Comparison of ENCODE assay signal across 29 mouse cellular contexts in genomic region chr9:103608161-103609058, GRCm38 (mm10).
A peak's percentile ranks its signal among the peaks of the same experiment; 100 is the strongest.
DNase-seq lines count a peak whose midpoint lies in the region; ATAC-seq and TF ChIP-seq lines count a peak whose summit lies in the region.
"Had no signal": no experiment of that assay in that cellular context is flagged by ENCODE, and none has a peak within 500 bp of the region (broad histone marks: within the 10 kb centered on the region; RNA-seq: fewer than 3 reads in every experiment).

No protein-coding gene starts in this region.

- H3K27ac ChIP-seq in heart, embryonic 12.5 days (ENCODE audit: poor library complexity, severe bottlenecking): peak overlapping the region; percentile 24; the same call in 1 of the 2 replicates
- no peak overlapping the region for H3K27ac ChIP-seq in midbrain, postnatal 0 days (ENCODE audit: low read depth, low read length)
- H3K27ac ChIP-seq in midbrain, embryonic 16.5 days (ENCODE audit: low read length): no peak overlapping the region
- peak overlapping the region; percentile 36; the same call in 1 of the 2 replicates for H3K27ac ChIP-seq in forebrain, embryonic 13.5 days
- no peak overlapping the region for H3K27ac ChIP-seq in left cerebral cortex, adult 2 months
- H3K27ac ChIP-seq in liver, postnatal 0 days (ENCODE audit: low read depth): no peak overlapping the region
- H3K27ac ChIP-seq: embryonic facial prominence, embryonic 13.5 days; hindbrain, embryonic 12.5 days; hindbrain, postnatal 0 days; intestine, embryonic 15.5 days; liver, embryonic 14.5 days; lung, embryonic 15.5 days; midbrain, embryonic 12.5 days had no signal

- TF ChIP-seq EP300 in liver, postnatal 0 days (IDR thresholded peaks at IDR 0.05; ENCODE audit: low read depth): no peak

- H3K4me2 ChIP-seq in heart, embryonic 12.5 days: no peak overlapping the region
- no peak overlapping the region for H3K4me2 ChIP-seq in midbrain, postnatal 0 days (ENCODE audit: low read depth, low read length, poor library complexity, severe bottlenecking)
- no peak overlapping the region for H3K4me2 ChIP-seq in midbrain, embryonic 16.5 days (ENCODE audit: low read length)
- H3K4me2 ChIP-seq in forebrain, embryonic 13.5 days: 0 out of 2 replicates have a peak overlapping the region, but pooled peaks have one; percentile 0
- no peak overlapping the region for H3K4me2 ChIP-seq in liver, postnatal 0 days (ENCODE audit: low read depth, low read length)
- H3K4me2 ChIP-seq: embryonic facial prominence, embryonic 13.5 days; hindbrain, embryonic 12.5 days; intestine, embryonic 15.5 days; lung, embryonic 15.5 days; midbrain, embryonic 12.5 days had no signal

- intact Hi-C loops in left cerebral cortex, adult 2 months (cut with DNase I): no loop called here

- H3K9me3 ChIP-seq in heart, embryonic 12.5 days (replicated peaks): peaks cover 5% of the 10 kb centered on the region; the same call in 1 of the 2 replicates
- H3K9me3 ChIP-seq in midbrain, postnatal 0 days (ENCODE audit: low read length): 0 out of 2 replicates have a peak, but pooled peaks cover 3% of the 10 kb centered on the region
- 0 out of 2 replicates have a peak, but pooled peaks cover 3% of the 10 kb centered on the region for H3K9me3 ChIP-seq in midbrain, embryonic 16.5 days (replicated peaks; ENCODE audit: control insufficient read depth, low read length, poor library complexity, severe bottlenecking)
- H3K9me3 ChIP-seq in forebrain, embryonic 13.5 days (replicated peaks): peaks cover 7% of the 10 kb centered on the region; the same call in 1 of the 2 replicates
- no peaks in the 10 kb centered on the region for H3K9me3 ChIP-seq in liver, postnatal 0 days (ENCODE audit: low read length)
- H3K9me3 ChIP-seq: intestine, embryonic 15.5 days; lung, embryonic 15.5 days had no signal

- no peak overlapping the region for H3K9ac ChIP-seq in heart, embryonic 12.5 days
- no peak overlapping the region for H3K9ac ChIP-seq in midbrain, postnatal 0 days (replicated peaks; ENCODE audit: low read length, poor library complexity, severe bottlenecking)
- H3K9ac ChIP-seq in midbrain, embryonic 16.5 days (ENCODE audit: low read depth, low read length): no peak overlapping the region
- H3K9ac ChIP-seq in forebrain, embryonic 13.5 days: no peak overlapping the region
- no peak overlapping the region for H3K9ac ChIP-seq in liver, postnatal 0 days (replicated peaks)
- H3K9ac ChIP-seq: embryonic facial prominence, embryonic 13.5 days; hindbrain, embryonic 12.5 days; intestine, embryonic 15.5 days; liver, embryonic 14.5 days; lung, embryonic 15.5 days; midbrain, embryonic 12.5 days had no signal

- peaks cover 15% of the 10 kb centered on the region for H3K36me3 ChIP-seq in heart, embryonic 12.5 days
- 0 out of 2 replicates have a peak, but pooled peaks cover 3% of the 10 kb centered on the region for H3K36me3 ChIP-seq in midbrain, postnatal 0 days (ENCODE audit: insufficient read depth, low read length)
- no peaks in the 10 kb centered on the region for H3K36me3 ChIP-seq in midbrain, embryonic 16.5 days (ENCODE audit: control insufficient read depth, insufficient read depth, low read length)
- H3K36me3 ChIP-seq in forebrain, embryonic 13.5 days (ENCODE audit: poor library complexity, severe bottlenecking): 0 out of 2 replicates have a peak, but pooled peaks cover 6% of the 10 kb centered on the region
- H3K36me3 ChIP-seq in liver, postnatal 0 days (replicated peaks; ENCODE audit: insufficient read depth, low read length): no peaks in the 10 kb centered on the region
- H3K36me3 ChIP-seq: embryonic facial prominence, embryonic 13.5 days; hindbrain, embryonic 12.5 days; intestine, embryonic 15.5 days; lung, embryonic 15.5 days; midbrain, embryonic 12.5 days had no signal

- DNase-seq in heart, adult 18-20 months: no peak
- DNase-seq in midbrain, postnatal 0 days (ENCODE audit: low spot score): peak; percentile 6
- DNase-seq in left cerebral cortex, adult 2 months (ENCODE audit: extremely low spot score in 1 of 2, low spot score in 2 of 2): no peak
- DNase-seq in liver, postnatal 0 days: no peak
- DNase-seq: adrenal gland, postnatal 14 days; cerebellum, adult 11-12 months; cerebellum, adult 9-11 months; embryo, embryonic 11 days; gastrocnemius, postnatal 14 days; heart, postnatal 36 days; kidney, adult 2 months; kidney, postnatal 36 days; left cerebral cortex, postnatal 4 days; liver; lung, postnatal 4 days; right cerebral cortex, postnatal 4 days; thymus, adult 2 months had no signal

- H3K4me3 ChIP-seq in heart, embryonic 12.5 days: no peak overlapping the region
- H3K4me3 ChIP-seq in midbrain, postnatal 0 days (ENCODE audit: low read depth, low read length): no peak overlapping the region
- H3K4me3 ChIP-seq in midbrain, embryonic 16.5 days (ENCODE audit: low read depth, low read length): no peak overlapping the region
- H3K4me3 ChIP-seq in forebrain, embryonic 13.5 days: no peak overlapping the region
- H3K4me3 ChIP-seq in left cerebral cortex, adult 2 months: no peak overlapping the region
- H3K4me3 ChIP-seq in liver, postnatal 0 days (ENCODE audit: low read depth, low read length): no peak overlapping the region
- H3K4me3 ChIP-seq: embryonic facial prominence, embryonic 13.5 days; erythroblast, embryonic 14.5 days; hindbrain, embryonic 12.5 days; intestine, embryonic 15.5 days; lung, embryonic 15.5 days; megakaryocyte, embryonic 14.5 days; midbrain, embryonic 12.5 days had no signal

- no peaks in the 10 kb centered on the region for H3K27me3 ChIP-seq in heart, embryonic 12.5 days (replicated peaks)
- H3K27me3 ChIP-seq in midbrain, postnatal 0 days (ENCODE audit: insufficient read depth, low read length): no peaks in the 10 kb centered on the region
- H3K27me3 ChIP-seq in midbrain, embryonic 16.5 days (ENCODE audit: control insufficient read depth, insufficient read depth, low read depth, low read length): no peaks in the 10 kb centered on the region
- H3K27me3 ChIP-seq in forebrain, embryonic 13.5 days: no peaks in the 10 kb centered on the region
- no peaks in the 10 kb centered on the region for H3K27me3 ChIP-seq in liver, postnatal 0 days (ENCODE audit: insufficient read depth, low read length)
- H3K27me3 ChIP-seq: embryonic facial prominence, embryonic 13.5 days; hindbrain, embryonic 12.5 days; intestine, embryonic 15.5 days; lung, embryonic 15.5 days; megakaryocyte, embryonic 14.5 days; midbrain, embryonic 12.5 days had no signal

- H3K4me1 ChIP-seq in heart, embryonic 12.5 days (replicated peaks): peaks cover 24% of the 10 kb centered on the region
- H3K4me1 ChIP-seq in midbrain, postnatal 0 days (ENCODE audit: insufficient read depth, low read length): no peaks in the 10 kb centered on the region
- no peaks in the 10 kb centered on the region for H3K4me1 ChIP-seq in midbrain, embryonic 16.5 days (ENCODE audit: control insufficient read depth, insufficient read depth, low read length)
- peaks cover 19% of the 10 kb centered on the region for H3K4me1 ChIP-seq in forebrain, embryonic 13.5 days
- H3K4me1 ChIP-seq in liver, postnatal 0 days (ENCODE audit: insufficient read depth): no peaks in the 10 kb centered on the region
- H3K4me1 ChIP-seq: hindbrain, embryonic 12.5 days; intestine, embryonic 15.5 days; lung, embryonic 15.5 days; megakaryocyte, embryonic 14.5 days had no signal

- TF ChIP-seq CTCF in midbrain, postnatal 0 days (IDR thresholded peaks at IDR 0.05): no peak
- TF ChIP-seq CTCF in left cerebral cortex, adult 2 months (IDR thresholded peaks at IDR 0.05): no peak
- TF ChIP-seq CTCF in liver, postnatal 0 days (IDR thresholded peaks at IDR 0.05; ENCODE audit: low read depth): no peak

- 82% methylated on average over 13 of the region's 13 CpGs for WGBS in heart, embryonic 12.5 days
- 65% methylated on average over 13 of the region's 13 CpGs for WGBS in midbrain, postnatal 0 days
- WGBS in midbrain, embryonic 16.5 days: 63% methylated on average over 13 of the region's 13 CpGs
- 32% methylated on average over 13 of the region's 13 CpGs for WGBS in forebrain, embryonic 13.5 days
- WGBS in liver, postnatal 0 days (ENCODE audit: insufficient replicate concordance): 80% methylated on average over 13 of the region's 13 CpGs

- no peak for ATAC-seq in heart, embryonic 12.5 days (ENCODE audit: insufficient number of reproducible peaks, low FRiP score)
- ATAC-seq in midbrain, postnatal 0 days (ENCODE audit: low FRiP score): no peak
- ATAC-seq in midbrain, embryonic 16.5 days: no peak
- ATAC-seq in forebrain, embryonic 13.5 days: peak; percentile 79
- no peak for ATAC-seq in liver, postnatal 0 days
- ATAC-seq: hindbrain, postnatal 0 days; intestine, embryonic 15.5 days had no signal

Comparison
In these comparisons a context has a peak if more than half of its experiments do, and no peak if none do; other contexts are left out.
1. H3K27ac ChIP-seq: peak in heart, embryonic 12.5 days (single experiment) and forebrain, embryonic 13.5 days (single experiment); none in midbrain, postnatal 0 days (single experiment), midbrain, embryonic 16.5 days (single experiment), left cerebral cortex, adult 2 months (single experiment) and liver, postnatal 0 days (single experiment).